In genomic region chr11:96860564-96860963, GRCm38 (mm10) we compare ENCODE assay signal across 8 mouse cellular contexts. TPM values are rescaled to one million over a fixed set of nuclear protein-coding genes. Genes with fewer than 3 reads are reported as not detected.
A peak's percentile ranks its signal among the peaks of the same experiment; 100 is the strongest.
DNase-seq lines count a peak whose midpoint lies in the region; ATAC-seq and TF ChIP-seq lines count a peak whose summit lies in the region.

No protein-coding gene starts in this region.

- DNase-seq in CD8-positive naive resting alpha-beta T cell, adult 2 months (ENCODE audit: low read depth in 2 of 2, low spot score in 2 of 2) = peak; percentile 63 to 71
- peak; percentile 93 for DNase-seq in kidney, postnatal 10 days
- DNase-seq in testis, postnatal 10 days (ENCODE audit: low spot score) = peak; percentile 94

- peak; percentile 74 for TF ChIP-seq CTCF in bone marrow macrophage, adult 2 months (IDR thresholded peaks at IDR 0.05; ENCODE audit: low read depth, low read length)
- TF ChIP-seq CTCF in embryonic fibroblast, embryonic 13.5 days (IDR thresholded peaks at IDR 0.05; ENCODE audit: borderline replicate concordance, insufficient read depth, low read length) = peak; percentile 74

- H3K4me3 ChIP-seq in bone marrow macrophage, adult 2 months (ENCODE audit: insufficient read depth, low read length) = no peak overlapping the region
- no peak overlapping the region for H3K4me3 ChIP-seq in embryonic fibroblast, embryonic 13.5 days (ENCODE audit: insufficient read depth, low read length)
- no peak overlapping the region for H3K4me3 ChIP-seq in heart, embryonic 12.5 days
- no peak overlapping the region for H3K4me3 ChIP-seq in liver, embryonic 15.5 days (replicated peaks)
- 0 out of 2 replicates have a peak overlapping the region, but pooled peaks have one; percentile 49 for H3K4me3 ChIP-seq in neural tube, embryonic 13.5 days

- no peak for TF ChIP-seq POLR2A in bone marrow macrophage, adult 2 months (IDR thresholded peaks at IDR 0.05; ENCODE audit: borderline replicate concordance, low read depth, low read length)
- TF ChIP-seq POLR2A in embryonic fibroblast, embryonic 13.5 days (IDR thresholded peaks at IDR 0.05; ENCODE audit: low read depth, low read length) = no peak

- H3K27me3 ChIP-seq in heart, embryonic 12.5 days (replicated peaks) = 0 out of 2 replicates have a peak, but pooled peaks cover 11% of the 10 kb centered on the region
- peaks cover 20% of the 10 kb centered on the region for H3K27me3 ChIP-seq in liver, embryonic 15.5 days
- H3K27me3 ChIP-seq in neural tube, embryonic 13.5 days = no peaks in the 10 kb centered on the region

- H3K4me1 ChIP-seq in bone marrow macrophage, adult 2 months (ENCODE audit: control insufficient read depth, insufficient read depth, low read length) = peaks cover 4% of the 10 kb centered on the region; the same call in 1 of the 2 replicates
- peaks cover 11% of the 10 kb centered on the region for H3K4me1 ChIP-seq in embryonic fibroblast, embryonic 13.5 days (ENCODE audit: control insufficient read depth, insufficient read depth, low read length)
- peaks cover 30% of the 10 kb centered on the region for H3K4me1 ChIP-seq in heart, embryonic 12.5 days (replicated peaks)
- peaks cover 21% of the 10 kb centered on the region for H3K4me1 ChIP-seq in liver, embryonic 15.5 days (replicated peaks)
- peaks cover 38% of the 10 kb centered on the region for H3K4me1 ChIP-seq in neural tube, embryonic 13.5 days (replicated peaks)

- no peak overlapping the region for H3K9ac ChIP-seq in heart, embryonic 12.5 days
- no peak overlapping the region for H3K9ac ChIP-seq in liver, embryonic 15.5 days
- H3K9ac ChIP-seq in neural tube, embryonic 13.5 days = peak overlapping the region; percentile 71; the same call in 1 of the 2 replicates

- H3K9me3 ChIP-seq in heart, embryonic 12.5 days (replicated peaks) = no peaks in the 10 kb centered on the region
- H3K9me3 ChIP-seq in liver, embryonic 15.5 days (replicated peaks) = no peaks in the 10 kb centered on the region
- H3K9me3 ChIP-seq in neural tube, embryonic 13.5 days = no peaks in the 10 kb centered on the region

- 9% methylated on average over 8 of the region's 8 CpGs for WGBS in heart, embryonic 12.5 days
- 9% methylated on average over 8 of the region's 8 CpGs for WGBS in liver, embryonic 15.5 days (ENCODE audit: insufficient replicate concordance)
- WGBS in neural tube, embryonic 13.5 days = 7% methylated on average over 8 of the region's 8 CpGs

- peaks cover 18% of the 10 kb centered on the region for H3K36me3 ChIP-seq in heart, embryonic 12.5 days
- H3K36me3 ChIP-seq in liver, embryonic 15.5 days (replicated peaks) = no peaks in the 10 kb centered on the region
- no peaks in the 10 kb centered on the region for H3K36me3 ChIP-seq in neural tube, embryonic 13.5 days

- no peak overlapping the region for H3K27ac ChIP-seq in bone marrow macrophage, adult 2 months (ENCODE audit: insufficient read depth, low read depth, low read length)
- H3K27ac ChIP-seq in embryonic fibroblast, embryonic 13.5 days (ENCODE audit: insufficient read depth, low read length) = peak overlapping the region; percentile 93
- peak overlapping the region; percentile 46; the same call in 1 of the 2 replicates for H3K27ac ChIP-seq in heart, embryonic 12.5 days (ENCODE audit: poor library complexity, severe bottlenecking)
- H3K27ac ChIP-seq in liver, embryonic 15.5 days (replicated peaks) = no peak overlapping the region
- no peak overlapping the region for H3K27ac ChIP-seq in neural tube, embryonic 13.5 days (replicated peaks)

- H3K4me2 ChIP-seq in heart, embryonic 12.5 days = peak overlapping the region; percentile 84; the same call in 1 of the 2 replicates
- H3K4me2 ChIP-seq in liver, embryonic 15.5 days = no peak overlapping the region
- H3K4me2 ChIP-seq in neural tube, embryonic 13.5 days = peak overlapping the region; percentile 93

- peak; percentile 65; the same call in 1 of the 2 replicates for ATAC-seq in heart, embryonic 12.5 days (ENCODE audit: insufficient number of reproducible peaks, low FRiP score)
- peak; percentile 13; the same call in 1 of the 2 replicates for ATAC-seq in liver, embryonic 15.5 days (ENCODE audit: insufficient read depth)
- ATAC-seq in neural tube, embryonic 13.5 days (ENCODE audit: low read depth) = peak; percentile 37; the same call in 1 of the 2 replicates

RNA-seq across cellular contexts. Expression of gene Copz2, which starts 10.9 kb away (rescaled TPM):
- 20.2 and 24.7 TPM in 2 replicates for polyA plus RNA-seq in bone marrow macrophage, adult 2 months (2012; ENCODE audit: insufficient read depth, insufficient read length, missing spikeins)
- 172 and 187 TPM in 2 replicates for polyA plus RNA-seq in embryonic fibroblast, embryonic 13.5 days (2011; ENCODE audit: insufficient read length, low read depth, missing spikeins)
- polyA plus RNA-seq in heart, embryonic 12.5 days (2016; fragmentation: Nextera tagmentation; extraction: Ambion mirVana) = 105 TPM in 2 replicates
- 21.1 and 21.4 TPM in 2 replicates for polyA plus RNA-seq in liver, embryonic 15.5 days (2015; fragmentation: Nextera tagmentation; extraction: Ambion mirVana)
- polyA plus RNA-seq in neural tube, embryonic 13.5 days (2015; fragmentation: Nextera tagmentation; extraction: Ambion mirVana) = 36.6 and 43.2 TPM in 2 replicates

RNA-seq across cellular contexts. Expression of gene Nfe2l1, which starts 30.8 kb away (rescaled TPM):
- 105 and 106 TPM in 2 replicates for polyA plus RNA-seq in bone marrow macrophage, adult 2 months (2012; ENCODE audit: insufficient read depth, insufficient read length, missing spikeins)
- 370 and 371 TPM in 2 replicates for polyA plus RNA-seq in embryonic fibroblast, embryonic 13.5 days (2011; ENCODE audit: insufficient read length, low read depth, missing spikeins)
- polyA plus RNA-seq in heart, embryonic 12.5 days (2016; fragmentation: Nextera tagmentation; extraction: Ambion mirVana) = 85.8 and 89.7 TPM in 2 replicates
- 18.8 and 20.8 TPM in 2 replicates for polyA plus RNA-seq in liver, embryonic 15.5 days (2015; fragmentation: Nextera tagmentation; extraction: Ambion mirVana)
- polyA plus RNA-seq in neural tube, embryonic 13.5 days (2015; fragmentation: Nextera tagmentation; extraction: Ambion mirVana) = 66.2 and 66.5 TPM in 2 replicates

RNA-seq across cellular contexts. Expression of gene Cdk5rap3, which starts 55.7 kb away (rescaled TPM):
- 26.3 and 30.0 TPM in 2 replicates for polyA plus RNA-seq in bone marrow macrophage, adult 2 months (2012; ENCODE audit: insufficient read depth, insufficient read length, missing spikeins)
- 47.6 and 55.7 TPM in 2 replicates for polyA plus RNA-seq in embryonic fibroblast, embryonic 13.5 days (2011; ENCODE audit: insufficient read length, low read depth, missing spikeins)
- polyA plus RNA-seq in heart, embryonic 12.5 days (2016; fragmentation: Nextera tagmentation; extraction: Ambion mirVana) = 52.3 and 58.0 TPM in 2 replicates
- polyA plus RNA-seq in liver, embryonic 15.5 days (2015; fragmentation: Nextera tagmentation; extraction: Ambion mirVana) = 33.7 and 40.6 TPM in 2 replicates
- 79.2 and 92.0 TPM in 2 replicates for polyA plus RNA-seq in neural tube, embryonic 13.5 days (2015; fragmentation: Nextera tagmentation; extraction: Ambion mirVana)

Comparison
In these comparisons a context has a peak if more than half of its experiments do, and no peak if none do; other contexts are left out.
1. H3K27ac ChIP-seq: peak in embryonic fibroblast, embryonic 13.5 days (single experiment) and heart, embryonic 12.5 days (single experiment); none in bone marrow macrophage, adult 2 months (single experiment), liver, embryonic 15.5 days (single experiment) and neural tube, embryonic 13.5 days (single experiment).
2. ATAC-seq: peak in every context shown above with its lines; median percentile 65 in heart, embryonic 12.5 days; 37 in neural tube, embryonic 13.5 days; 13 in liver, embryonic 15.5 days.
3. Peak in every context shown above with its lines, with median percentiles within 50 percentile points of each other: DNase-seq.